Mouse (Mus musculus): ENCODE data around the gene AW011738. TPM values are rescaled to one million over a fixed set of nuclear protein-coding genes. Genes with fewer than 3 reads are reported as not detected.

AW011738 gene
- polyA plus RNA-seq, 1 experiment from 2014 or later: 0.55 TPM

DNA sequence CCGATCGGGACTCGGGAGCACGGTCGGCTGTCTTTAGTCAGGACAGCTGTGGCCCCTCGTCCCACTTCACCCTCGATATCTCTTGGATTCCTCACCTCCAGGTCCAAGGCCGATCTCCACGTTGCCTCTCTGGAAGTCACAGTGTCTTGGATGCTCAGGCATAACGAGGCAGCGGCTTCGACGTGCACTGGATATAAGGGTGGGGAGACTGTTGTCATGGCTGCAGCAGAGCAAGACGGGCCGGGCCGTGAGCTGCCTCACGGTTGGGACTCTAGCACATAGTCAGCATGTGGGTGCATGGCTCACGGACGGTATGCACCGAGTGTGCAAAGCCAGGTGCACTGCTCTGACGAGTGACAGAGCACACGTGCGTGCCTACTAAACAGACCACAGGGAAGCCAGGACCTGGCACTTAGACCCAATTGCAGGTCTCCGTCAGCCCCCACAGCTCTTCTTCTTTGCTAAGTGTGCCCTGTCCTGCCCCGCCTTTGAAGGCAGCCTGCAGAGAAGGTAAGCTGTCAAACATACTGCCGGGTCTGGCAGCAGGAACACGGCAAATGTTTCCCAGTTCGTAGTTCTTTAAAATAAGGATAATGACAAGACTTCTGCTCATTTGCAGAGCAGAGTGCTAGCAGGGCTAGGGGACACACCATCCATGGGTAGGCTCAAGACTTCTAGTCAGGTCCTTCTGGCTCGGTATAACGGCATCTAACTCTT lies 51.4 kb downstream of the AW011738 start:
- no peaks in the 10 kb centered on the region; the same call in 1 of the 2 replicates for H3K4me1 ChIP-seq (ENCODE audit: control insufficient read depth, insufficient read depth, low read length)
- H3K27me3 ChIP-seq (ENCODE audit: control insufficient read depth, insufficient read depth, low read length): peaks cover 16% of the 10 kb centered on the region
- H3K27ac ChIP-seq (replicated peaks; ENCODE audit: low read depth, low read length): no peak overlapping the region
- ATAC-seq (replicated peaks; ENCODE audit: insufficient number of reproducible peaks, low FRiP score, low TSS enrichment, low read depth) (peak; percentile 63), DNase-seq (ENCODE audit: low spot score) (peak; percentile 13)
- H3K9me3 ChIP-seq (replicated peaks; ENCODE audit: control insufficient read depth, low read length): no peaks in the 10 kb centered on the region
- H3K36me3 ChIP-seq (replicated peaks; ENCODE audit: control insufficient read depth, insufficient read depth, low read depth, low read length): no peaks in the 10 kb centered on the region
- H3K9ac ChIP-seq (replicated peaks; ENCODE audit: low read length): no peak overlapping the region
- 2% methylated on average over 30 of the region's 30 CpGs for WGBS
- H3K4me3 ChIP-seq (ENCODE audit: low read depth, low read length): no peak overlapping the region
- peak overlapping the region; percentile 2; the same call in 1 of the 2 replicates for H3K4me2 ChIP-seq (ENCODE audit: low read depth, low read length)

Small RNA genes lying within 50 kb of the gene (microRNA-seq; reads per million reads assigned to microRNA genes)
- gene Mir7658 (ENCODE audit: borderline number of aligned reads): 9.4 reads per million, percentile 11 among the genes with 10 or more reads in this experiment

Other genes with a start within 250 kb of the AW011738 start
- 21.2 and 26.8 TPM in 2 replicates for gene C1qtnf12, start 241.0 kb upstream of the AW011738 start, polyA plus RNA-seq (2014; fragmentation: Nextera tagmentation; extraction: Ambion mirVana)
- gene B3galt6, start 210.7 kb upstream of the AW011738 start, polyA plus RNA-seq (2014; fragmentation: Nextera tagmentation; extraction: Ambion mirVana): 17.8 and 18.9 TPM in 2 replicates
- 137 and 150 TPM in 2 replicates for gene Sdf4, start 210.4 kb upstream of the AW011738 start, polyA plus RNA-seq (2014; fragmentation: Nextera tagmentation; extraction: Ambion mirVana)
- 0.21 and 0.34 TPM in 2 replicates for gene Tnfrsf4, start 189.5 kb upstream of the AW011738 start, polyA plus RNA-seq (2014; fragmentation: Nextera tagmentation; extraction: Ambion mirVana)
- 0.38 and 0.55 TPM in 2 replicates for gene Tnfrsf18, start 177.1 kb upstream of the AW011738 start, polyA plus RNA-seq (2014; fragmentation: Nextera tagmentation; extraction: Ambion mirVana)
- 0.38 and 0.78 TPM in 2 replicates for gene Ttll10, start 143.9 kb upstream of the AW011738 start, polyA plus RNA-seq (2014; fragmentation: Nextera tagmentation; extraction: Ambion mirVana)
- gene 9430015G10Rik, start 93.3 kb upstream of the AW011738 start, polyA plus RNA-seq (2014; fragmentation: Nextera tagmentation; extraction: Ambion mirVana): 47.4 and 48.7 TPM in 2 replicates
- gene Rnf223, start 72.8 kb upstream of the AW011738 start, polyA plus RNA-seq (2014; fragmentation: Nextera tagmentation; extraction: Ambion mirVana): 0.38 and 0.43 TPM in 2 replicates
- gene Agrn, start 5.8 kb upstream of the AW011738 start, polyA plus RNA-seq (2014; fragmentation: Nextera tagmentation; extraction: Ambion mirVana): 39.4 and 47.6 TPM in 2 replicates
- gene Isg15, start 2.5 kb upstream of the AW011738 start, polyA plus RNA-seq (2014; fragmentation: Nextera tagmentation; extraction: Ambion mirVana): 0.29 and 0.49 TPM in 2 replicates
- 0.36 and 0.60 TPM in 2 replicates for gene Perm1, start 12.6 kb downstream of the AW011738 start, polyA plus RNA-seq (2014; fragmentation: Nextera tagmentation; extraction: Ambion mirVana)
- gene Plekhn1, start 31.6 kb downstream of the AW011738 start, polyA plus RNA-seq (2014; fragmentation: Nextera tagmentation; extraction: Ambion mirVana): 15.3 and 15.7 TPM in 2 replicates
- 76.9 and 80.6 TPM in 2 replicates for gene Noc2l, start 32.7 kb downstream of the AW011738 start, polyA plus RNA-seq (2014; fragmentation: Nextera tagmentation; extraction: Ambion mirVana)
- 0.70 and 1.4 TPM in 2 replicates for gene Samd11, start 52.4 kb downstream of the AW011738 start, polyA plus RNA-seq (2014; fragmentation: Nextera tagmentation; extraction: Ambion mirVana)
- not detected in 2 replicates for gene Vmn2r-ps159, start 127.8 kb downstream of the AW011738 start, polyA plus RNA-seq (2014; fragmentation: Nextera tagmentation; extraction: Ambion mirVana)

Data from embryonic facial prominence, embryonic 11.5 days (tissue).